Mouse (Mus musculus) small intestine, adult 2 months (tissue): ENCODE results near the gene Ptcd1.

Experiments used
- CTCF ChIP-seq: fragments of 200-500 bp; IDR thresholded peaks from 2 replicates; pipeline ENCODE4 v1.5.1; 2012; ENCODE audit warnings: low read depth, mild to moderate bottlenecking, control low read depth, inconsistent platforms, low read length, moderate library complexity, mixed read lengths; ENCODE audit not compliant: insufficient replicate concordance, insufficient read length; ENCODE audit errors: extremely low read depth
- POLR2A ChIP-seq: fragments of 200-500 bp; IDR thresholded peaks from 2 replicates; pipeline ENCODE4 v1.6.1; 2012; ENCODE audit warnings: low read depth, mild to moderate bottlenecking, control low read depth, inconsistent platforms, low read length, moderate library complexity

DNA sequence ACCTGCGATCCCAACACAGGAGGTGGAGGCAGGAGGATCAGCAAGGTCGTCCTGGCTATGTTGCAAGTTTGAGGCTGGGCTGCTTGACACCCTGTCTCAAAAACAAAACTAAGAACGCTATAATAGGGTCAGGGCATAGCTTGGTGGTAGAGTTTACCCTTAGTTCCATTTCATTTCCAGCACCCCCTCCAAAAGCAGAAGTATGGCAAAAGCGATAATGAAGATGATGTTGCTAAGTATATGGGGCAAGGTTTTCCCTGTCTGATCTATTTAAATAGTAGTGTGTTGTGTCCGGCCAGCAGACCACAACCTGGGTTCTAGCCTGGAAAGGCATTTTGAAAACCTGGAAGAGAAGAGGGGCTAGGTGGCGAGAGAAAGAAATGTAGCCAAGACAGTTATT is 41.0 kb upstream of the Ptcd1 start:
- TF ChIP-seq POLR2A (no peak), CTCF (no peak)
